Mouse (Mus musculus) embryonic facial prominence, embryonic 11.5 days (tissue): ENCODE data around the gene Tas2r126. TPM values are rescaled to one million over a fixed set of nuclear protein-coding genes. Genes with fewer than 3 reads are reported as not detected.

Experiments
- ATAC-seq: fragments of 200-750 bp; cut with Nextera tagmentation; replicated peaks from 2 replicates; pipeline ENCODE4 v1.8.0; 2017; ENCODE audit warnings: low read depth; ENCODE audit not compliant: insufficient number of reproducible peaks, low FRiP score, low TSS enrichment
- DNase-seq: peaks from one replicate; pipeline ENCODE4 v3.0.0-alpha.2; 2015; ENCODE audit warnings: low spot score
- H3K27ac ChIP-seq: fragments of 300-500 bp; sonication (generic); replicated peaks from 2 replicates; pipeline ENCODE4 v1.5.1; 2014; ENCODE audit warnings: mild to moderate bottlenecking, low read depth, low read length, control low read depth
- H3K27me3 ChIP-seq: fragments of 300-500 bp; sonication (generic); 2 replicates; pipeline ENCODE4 v1.6.1; 2014; ENCODE audit warnings: mild to moderate bottlenecking, low read length, moderate library complexity, mixed read lengths; ENCODE audit not compliant: control insufficient read depth, insufficient read depth
- H3K36me3 ChIP-seq: fragments of 300-500 bp; sonication (generic); replicated peaks from 2 replicates; pipeline ENCODE4 v1.6.1; 2014; ENCODE audit warnings: low read depth, mild to moderate bottlenecking, low read length, moderate library complexity, mixed read lengths; ENCODE audit not compliant: control insufficient read depth, insufficient read depth
- H3K4me1 ChIP-seq: fragments of 300-500 bp; sonication (generic); 2 replicates; pipeline ENCODE4 v1.6.1; 2014; ENCODE audit warnings: low read length, mixed read lengths; ENCODE audit not compliant: control insufficient read depth, insufficient read depth
- H3K4me2 ChIP-seq: fragments of 300-500 bp; sonication (generic); 2 replicates; pipeline ENCODE4 v1.6.1; 2014; ENCODE audit warnings: low read depth, mild to moderate bottlenecking, control low read depth, low read length, moderate library complexity
- H3K4me3 ChIP-seq: fragments of 300-500 bp; sonication (generic); 2 replicates; pipeline ENCODE4 v1.5.1; 2014; ENCODE audit warnings: low read depth, low read length, control low read depth
- H3K9ac ChIP-seq: fragments of 300-500 bp; sonication (generic); replicated peaks from 2 replicates; pipeline ENCODE4 v1.6.1; 2014; ENCODE audit warnings: mild to moderate bottlenecking, control low read depth, low read length
- H3K9me3 ChIP-seq: fragments of 300-500 bp; sonication (generic); replicated peaks from 2 replicates; pipeline ENCODE4 v1.6.1; 2016; ENCODE audit warnings: mild to moderate bottlenecking, low read length, inconsistent platforms, mixed read lengths; ENCODE audit not compliant: control insufficient read depth
- WGBS: fragments of 180-500 bp; shearing (Covaris S2); extraction: QIAGEN DNeasy Blood & Tissue Kit; methylation state at CpG from one replicate; pipeline ENCODE4 v1.1.7; 2014; 5-methylcytosine and 5-hydroxymethylcytosine counted together
- polyA plus RNA-seq: library from polyadenylated mRNA; unstranded; fragments of >200 nt; fragmentation: Nextera tagmentation; extraction: Ambion mirVana; gene quantifications from 2 replicates; pipeline ENCODE4 v1.2.1, GENCODE M21; 2014

Tas2r126 gene
- polyA plus RNA-seq = not detected in 2 replicates

DNA sequence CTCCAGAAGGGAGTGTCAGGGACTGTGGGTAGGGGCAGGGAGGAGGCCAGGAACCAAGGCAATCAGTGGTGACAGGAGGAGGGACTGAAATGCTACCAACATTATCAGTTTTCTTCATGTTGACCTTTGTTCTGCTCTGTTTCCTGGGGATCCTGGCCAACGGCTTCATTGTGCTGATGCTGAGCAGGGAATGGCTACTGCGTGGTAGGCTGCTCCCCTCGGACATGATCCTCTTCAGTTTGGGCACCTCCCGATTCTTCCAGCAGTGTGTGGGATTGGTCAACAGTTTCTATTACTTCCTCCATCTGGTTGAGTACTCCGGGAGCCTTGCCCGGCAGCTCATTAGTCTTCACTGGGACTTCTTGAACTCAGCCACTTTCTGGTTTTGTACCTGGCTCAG lies at the start of gene Tas2r126:
Gene Tas2r126 (plus strand): TSS at position 90 of the 400 bp plus-strand sequence.
- ATAC-seq = no peak
- Histone ChIP-seq H3K4me3 (no peak within 1 kb of the TSS), H3K9me3 (no peaks in the 10 kb centered on the region), H3K27ac (no peak within 1 kb of the TSS), H3K4me1 (no peaks in the 10 kb centered on the region), H3K36me3 (no peaks in the 10 kb centered on the region), H3K4me2 (no peak within 1 kb of the TSS), H3K9ac (no peak within 1 kb of the TSS), H3K27me3 (no peaks in the 10 kb centered on the region)
- 88% methylated on average over 6 of the region's 6 CpGs for WGBS
- DNase-seq = no peak

DNA sequence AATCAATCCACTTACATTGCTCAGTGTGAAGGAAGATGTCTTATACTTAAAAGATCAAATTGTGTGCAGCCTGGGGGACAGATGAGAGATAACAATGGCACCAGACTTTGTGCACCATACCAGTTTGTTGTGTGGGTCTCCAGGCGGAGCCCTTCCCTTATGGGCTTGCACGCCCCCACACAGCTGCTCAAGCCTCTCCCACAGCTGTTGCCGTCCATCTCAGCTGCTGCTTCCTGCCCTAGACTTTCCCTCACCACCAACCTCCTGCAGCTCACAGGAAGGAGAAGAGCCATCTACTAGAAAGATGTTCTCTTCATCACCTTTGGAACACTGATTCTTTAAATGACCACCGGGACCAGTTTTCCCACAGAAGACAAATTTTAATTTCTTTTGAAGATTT lies 48.7 kb upstream of the Tas2r126 start:
- Histone ChIP-seq H3K9me3 (no peaks in the 10 kb centered on the region), H3K4me2 (no peak overlapping the region), H3K36me3 (no peaks in the 10 kb centered on the region), H3K4me3 (no peak overlapping the region), H3K4me1 (no peaks in the 10 kb centered on the region), H3K9ac (no peak overlapping the region), H3K27ac (no peak overlapping the region), H3K27me3 (no peaks in the 10 kb centered on the region)
- DNase-seq = no peak
- no peak for ATAC-seq
- 60% methylated on average over 4 of the region's 4 CpGs for WGBS

DNA sequence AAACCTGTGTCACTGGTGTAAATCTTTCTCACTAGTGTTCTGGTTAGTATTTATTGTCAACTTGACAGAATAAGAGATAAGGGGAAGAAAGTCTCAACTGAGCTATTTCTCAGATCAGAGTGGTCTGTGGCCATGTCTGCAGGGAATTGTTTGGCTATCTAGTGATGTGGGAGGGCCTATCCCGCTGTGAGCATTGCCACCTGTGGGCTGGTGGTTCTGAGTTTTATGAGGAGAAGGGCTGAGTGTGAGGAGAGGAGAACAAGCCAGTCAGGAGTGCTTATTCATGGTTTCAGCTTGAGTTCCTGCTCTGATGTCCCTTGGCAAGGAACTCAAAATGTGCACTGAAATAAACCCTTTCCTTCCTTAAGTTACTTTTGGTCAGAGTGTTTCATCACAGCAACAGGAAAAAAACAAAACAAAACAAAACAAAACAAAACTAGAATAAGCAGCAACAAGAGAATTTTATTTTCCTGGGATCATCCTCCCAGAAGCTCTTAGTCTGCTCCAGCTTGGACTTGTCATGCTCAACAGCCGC lies 42.5 kb upstream of the Tas2r126 start:
- Histone ChIP-seq H3K9ac (no peak overlapping the region), H3K36me3 (no peaks in the 10 kb centered on the region), H3K4me3 (no peak overlapping the region), H3K27me3 (no peaks in the 10 kb centered on the region), H3K27ac (no peak overlapping the region), H3K4me1 (no peaks in the 10 kb centered on the region), H3K4me2 (no peak overlapping the region), H3K9me3 (no peaks in the 10 kb centered on the region)
- DNase-seq (no peak), ATAC-seq (no peak)
- WGBS = 44% methylated on average over 2 of the region's 2 CpGs

- no peak overlapping the region for H3K27ac ChIP-seq
- H3K4me3 ChIP-seq = no peak overlapping the region
- no peaks in the 10 kb centered on the region for H3K9me3 ChIP-seq
- ATAC-seq = no peak
- no peaks in the 10 kb centered on the region for H3K36me3 ChIP-seq
- H3K4me2 ChIP-seq = no peak overlapping the region
- H3K4me1 ChIP-seq = no peaks in the 10 kb centered on the region
- no peaks in the 10 kb centered on the region for H3K27me3 ChIP-seq
- DNase-seq = no peak
- no peak overlapping the region for H3K9ac ChIP-seq
- WGBS = 74% methylated on average over 9 of the region's 9 CpGs
These were observed 38.1 kb upstream of the Tas2r126 start for GRCm38 (mm10) chr6:42395960-42396809.

DNA sequence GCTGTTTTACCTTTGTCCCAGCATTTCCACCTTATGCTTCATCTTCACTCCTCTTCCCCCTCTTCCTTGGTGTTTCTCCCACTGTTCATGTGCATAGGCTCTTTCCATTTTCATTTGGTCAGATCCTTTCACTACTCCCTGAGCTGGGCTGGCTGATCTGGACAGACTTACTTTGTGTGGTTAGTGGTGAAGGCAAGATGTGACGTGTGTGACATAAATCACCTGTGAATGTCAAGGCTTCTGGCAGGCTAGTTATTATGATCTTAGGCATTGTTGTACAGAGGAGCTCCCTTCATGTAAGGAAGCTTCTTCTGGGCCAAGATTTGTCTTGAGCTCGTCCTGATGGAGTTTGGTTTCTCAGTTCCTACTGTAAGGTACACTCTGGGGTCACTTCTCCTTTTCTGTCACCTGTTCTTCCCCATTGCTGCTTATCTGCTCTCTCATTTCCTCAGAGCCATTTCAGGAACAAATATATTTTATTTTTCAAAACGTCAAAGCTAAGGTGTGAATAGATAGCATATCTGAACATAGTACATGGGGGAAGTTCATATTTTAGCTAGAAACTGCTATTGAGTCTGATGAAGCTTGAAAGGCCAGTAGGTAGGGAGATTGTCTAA lies 37.2 kb upstream of the Tas2r126 start:
- no peaks in the 10 kb centered on the region for H3K27me3 ChIP-seq
- no peak overlapping the region for H3K4me2 ChIP-seq
- H3K27ac ChIP-seq = no peak overlapping the region
- H3K4me3 ChIP-seq = no peak overlapping the region
- ATAC-seq (no peak), DNase-seq (no peak)
- no peaks in the 10 kb centered on the region for H3K4me1 ChIP-seq
- H3K9me3 ChIP-seq = no peaks in the 10 kb centered on the region
- H3K9ac ChIP-seq = no peak overlapping the region
- no peaks in the 10 kb centered on the region for H3K36me3 ChIP-seq
- 66% methylated on average over 3 of the region's 3 CpGs for WGBS

DNA sequence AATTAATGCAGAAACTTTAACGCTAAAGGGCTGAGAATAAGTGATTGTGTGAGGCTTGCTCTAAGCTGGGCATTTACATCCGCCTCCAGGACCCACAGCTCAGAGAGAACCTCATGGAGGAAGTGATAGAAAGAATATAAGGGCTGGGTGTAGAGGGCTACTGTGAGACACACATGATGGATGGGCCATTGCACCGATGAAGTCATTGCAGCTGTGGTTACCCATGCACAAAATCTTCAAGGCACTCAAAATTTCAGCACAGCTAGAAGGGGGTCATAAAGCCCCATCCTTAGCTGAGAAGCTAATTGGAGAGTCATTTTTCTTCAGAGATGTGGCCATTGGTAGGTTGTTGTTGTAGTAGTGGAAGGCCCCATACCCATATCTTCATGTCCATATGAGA lies 36.0 kb upstream of the Tas2r126 start:
- no peak for ATAC-seq
- WGBS = 89% methylated on average over 3 of the region's 3 CpGs
- H3K36me3 ChIP-seq = no peaks in the 10 kb centered on the region

GRCm38 (mm10) chr6:42398998-42399397 lies 35.3 kb upstream of the Tas2r126 start:
- Histone ChIP-seq H3K27me3 (no peaks in the 10 kb centered on the region), H3K4me3 (no peak overlapping the region), H3K27ac (no peak overlapping the region), H3K36me3 (no peaks in the 10 kb centered on the region), H3K9ac (no peak overlapping the region), H3K4me1 (no peaks in the 10 kb centered on the region), H3K4me2 (no peak overlapping the region), H3K9me3 (no peaks in the 10 kb centered on the region)
- DNase-seq (no peak), ATAC-seq (no peak)
- WGBS = 92% methylated on average over 1 of the region's 1 CpGs

More for the DNA sequence above, 36.0 kb upstream of the Tas2r126 start:
- no peak for DNase-seq
- no peaks in the 10 kb centered on the region for H3K27me3 ChIP-seq
- no peaks in the 10 kb centered on the region for H3K4me1 ChIP-seq
- no peak overlapping the region for H3K9ac ChIP-seq
- no peaks in the 10 kb centered on the region for H3K9me3 ChIP-seq
- H3K27ac ChIP-seq = no peak overlapping the region
- no peak overlapping the region for H3K4me3 ChIP-seq
- H3K4me2 ChIP-seq = no peak overlapping the region

- ATAC-seq (no peak), DNase-seq (no peak)
- Histone ChIP-seq H3K27ac (no peak within 1 kb of the TSS), H3K4me3 (no peak within 1 kb of the TSS), H3K4me2 (no peak within 1 kb of the TSS), H3K27me3 (no peaks in the 10 kb centered on the region), H3K9me3 (no peaks in the 10 kb centered on the region), H3K4me1 (no peaks in the 10 kb centered on the region), H3K36me3 (no peaks in the 10 kb centered on the region), H3K9ac (no peak within 1 kb of the TSS)
- 92% methylated on average over 1 of the region's 1 CpGs for WGBS
These were observed 34.4 kb upstream of the Tas2r126 start, which contains the start of gene Tas2r143 for GRCm38 (mm10) chr6:42399938-42400337. TSS of gene Tas2r143 (plus strand) at chr6:42400238.
